Mouse (Mus musculus) adrenal gland, postnatal 4 days (tissue): Measurements from ENCODE around the gene Rpl23. TPM values are rescaled to one million over a fixed set of nuclear protein-coding genes. Genes with fewer than 3 reads are reported as not detected.
"Not testable (repeated sequence)": the region's sequence is repeated elsewhere in the genome, so short reads cannot be mapped to it uniquely, and the experiment has no call there.

ENCODE experiments used
- DNase-seq, 2 experiments: peaks; one replicate each; pipeline ENCODE4 v3.0.0; 2021 to 2022; ENCODE audit warnings: low spot score in 2 of 2, mixed read lengths in 2 of 2
- total RNA-seq, 2 experiments: library from RNA; stranded (reverse); gene quantifications; 2 replicates each; pipeline ENCODE4 v1.2.3; 2021

Rpl23 gene
- total RNA-seq, 2 experiments from 2014 or later = 1,280 to 1,304 TPM

DNA sequence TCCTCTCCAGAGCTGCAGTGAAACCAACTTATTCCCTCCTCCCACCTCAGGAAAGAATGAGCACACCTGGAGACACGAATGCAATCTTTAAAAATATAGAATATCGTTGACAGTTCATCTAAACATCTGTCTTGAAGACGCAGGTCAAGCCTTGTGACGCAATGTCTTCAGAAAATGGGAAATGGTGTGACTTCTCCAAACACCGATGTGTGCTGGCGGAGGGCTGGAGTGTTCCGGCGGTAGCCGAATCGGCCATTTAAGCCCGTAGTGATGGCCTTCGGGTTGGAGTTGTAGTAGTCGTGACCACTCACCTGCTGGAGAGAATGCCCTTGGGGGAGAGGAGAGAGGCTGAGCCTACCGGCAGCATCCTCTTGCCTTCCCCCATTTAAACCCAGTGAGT lies 10.8 kb downstream of the Rpl23 start:
- no peak for DNase-seq

DNA sequence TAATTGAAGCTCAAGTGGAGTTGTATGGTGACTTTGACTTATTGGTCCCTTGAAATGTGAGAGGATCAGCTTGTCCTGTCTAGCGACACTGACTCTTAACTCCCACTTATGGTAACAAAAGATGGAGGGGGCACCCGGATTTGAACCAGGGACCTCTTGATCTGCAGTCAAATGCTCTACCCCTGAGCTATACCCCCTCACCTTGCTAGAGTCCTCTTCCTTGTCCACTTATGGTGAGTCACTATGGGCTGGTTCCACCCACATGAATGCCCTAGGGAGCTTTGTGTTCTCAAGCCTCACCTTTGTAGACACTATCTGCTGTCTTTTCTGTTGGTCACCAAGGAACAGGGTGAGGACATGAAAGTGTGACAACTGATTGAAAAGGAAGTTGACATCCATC lies 12.5 kb downstream of the Rpl23 start:
- DNase-seq = no peak

DNA sequence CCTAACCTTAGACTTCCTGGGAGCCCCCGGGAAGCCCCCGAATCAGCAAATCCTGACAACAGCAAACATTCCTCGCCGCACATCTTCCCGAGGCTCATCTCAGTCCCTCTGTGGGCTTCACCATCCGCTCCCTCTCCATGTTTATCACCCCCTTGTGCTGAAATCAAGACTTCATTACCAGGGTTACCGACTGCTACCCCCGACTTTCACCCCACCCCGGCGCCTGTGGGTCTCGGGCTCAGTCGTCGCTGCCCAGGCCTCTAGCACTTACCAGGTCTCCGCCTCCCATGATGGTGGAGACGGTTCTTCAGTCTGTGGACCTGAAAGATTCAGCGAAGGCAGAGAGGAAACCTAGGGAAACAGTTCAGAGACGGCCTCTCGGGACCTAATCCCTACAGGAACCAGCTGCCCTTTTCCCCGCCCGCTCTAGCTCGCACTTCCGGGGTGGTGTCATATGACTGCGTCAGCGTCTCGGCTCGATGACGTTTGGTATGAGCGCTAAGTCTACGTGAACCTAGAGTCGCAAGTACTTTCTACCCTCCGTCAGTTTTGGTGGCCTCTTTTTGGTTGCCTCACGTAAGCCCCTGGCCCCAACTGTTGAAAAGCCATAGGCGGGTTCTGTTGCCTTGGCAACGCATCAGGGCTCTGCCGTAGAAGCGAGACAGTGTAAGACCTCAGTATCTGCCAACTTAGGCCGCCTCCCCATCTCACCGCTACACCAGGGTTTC lies 15.9 kb downstream of the Rpl23 start, which contains the start of gene Cwc25:
Cwc25 (minus strand) TSS at position 403 of the 728 bp plus-strand sequence.
- peak; percentile 85 to 86 for DNase-seq

DNA sequence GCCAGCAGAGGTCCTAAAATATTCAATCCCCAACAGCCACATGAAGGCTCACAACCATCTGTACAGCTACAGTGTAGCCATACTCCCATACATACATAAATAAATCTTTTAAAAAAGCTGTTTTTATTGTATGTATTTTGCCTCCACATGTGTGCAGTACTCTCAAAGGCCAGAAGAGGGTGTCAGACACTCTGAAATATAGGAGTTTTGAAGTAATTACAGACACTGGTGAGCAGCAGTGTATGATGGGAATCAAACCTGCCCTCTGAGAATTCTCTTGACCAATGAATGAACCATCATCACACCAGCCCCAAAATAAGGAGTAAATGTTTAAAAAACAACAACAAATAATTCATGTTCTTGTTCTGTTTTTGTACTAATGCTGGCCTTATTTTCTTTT lies 20.6 kb downstream of the Rpl23 start:
- DNase-seq = no peak

DNA sequence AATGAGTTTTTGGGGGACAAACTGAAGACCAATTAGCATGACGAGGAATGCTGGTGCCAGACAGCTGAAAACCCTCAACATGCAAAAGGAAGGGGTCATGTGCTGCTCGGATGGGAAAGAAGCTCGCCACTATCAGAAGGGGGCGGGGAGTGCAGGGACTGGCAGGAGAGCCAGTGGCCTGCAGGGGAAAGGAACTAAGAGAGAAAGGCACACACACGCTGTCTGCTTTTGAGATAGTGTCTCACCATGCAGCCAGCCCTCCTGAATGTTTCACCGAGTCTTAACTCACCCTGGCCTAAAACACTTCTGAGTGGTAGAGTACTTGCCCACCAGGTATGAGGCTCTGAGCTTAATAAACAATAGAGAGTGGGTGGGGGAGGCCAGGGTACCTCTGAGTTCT lies 23.3 kb downstream of the Rpl23 start:
- DNase-seq = no peak

DNA sequence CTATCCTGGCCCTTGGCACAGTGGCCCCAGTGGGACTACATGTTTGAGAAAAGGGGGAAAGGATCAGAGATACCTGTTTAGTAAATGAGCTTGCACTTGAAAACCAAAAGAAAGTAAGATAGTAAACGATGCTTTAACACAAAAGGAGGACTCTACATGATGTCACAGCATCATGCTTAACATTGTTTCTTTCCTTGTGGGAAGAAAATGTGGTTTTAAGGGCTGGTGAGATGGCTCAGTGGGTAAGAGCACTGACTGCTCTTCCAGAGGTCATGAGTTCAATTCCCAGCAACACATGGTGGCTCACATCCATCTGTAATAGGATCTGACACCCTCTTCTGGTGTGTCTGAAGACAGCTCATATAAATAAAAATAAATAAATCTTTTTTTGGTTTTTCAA lies 24.1 kb downstream of the Rpl23 start:
- no peak for DNase-seq

DNA sequence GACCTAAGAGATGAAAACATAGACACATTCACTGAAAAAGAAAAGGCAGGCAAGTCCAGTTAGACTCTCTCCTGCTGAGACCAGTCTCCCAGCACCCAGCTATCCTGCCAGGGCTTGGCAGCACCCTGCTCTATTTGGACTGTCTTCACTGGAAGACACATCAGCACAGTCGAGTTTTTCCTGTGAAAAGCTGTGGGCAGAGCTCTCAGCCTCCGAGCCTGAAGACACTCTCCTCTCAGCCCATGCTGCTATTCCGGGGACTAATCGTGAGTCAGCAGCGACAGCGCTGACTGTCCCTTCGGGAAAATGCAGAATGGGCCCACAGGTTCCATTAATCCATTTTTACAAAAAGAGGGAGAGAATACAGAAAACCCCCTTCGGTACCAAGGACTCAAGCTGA lies 29.0 kb downstream of the Rpl23 start:
- DNase-seq = no peak

DNA sequence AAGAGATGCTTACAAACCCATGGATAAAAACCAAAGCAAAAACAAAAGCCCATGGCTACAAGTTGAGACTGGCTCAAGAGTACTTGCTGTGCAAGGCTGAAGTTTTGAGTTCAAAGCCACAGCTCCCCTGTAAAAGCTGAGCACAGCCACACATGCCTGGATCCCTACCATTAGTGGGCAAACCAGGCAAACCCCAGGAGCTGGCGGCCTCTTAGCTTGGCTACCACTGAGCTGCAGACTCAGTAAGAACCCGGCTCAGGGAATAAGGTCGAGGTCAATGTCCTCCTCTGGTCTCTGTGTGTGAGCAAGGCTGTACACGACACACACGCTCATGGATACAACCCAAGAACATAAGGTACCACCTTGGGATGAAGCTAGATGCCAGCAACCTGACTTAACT lies 33.7 kb downstream of the Rpl23 start:
- no peak for DNase-seq

DNA sequence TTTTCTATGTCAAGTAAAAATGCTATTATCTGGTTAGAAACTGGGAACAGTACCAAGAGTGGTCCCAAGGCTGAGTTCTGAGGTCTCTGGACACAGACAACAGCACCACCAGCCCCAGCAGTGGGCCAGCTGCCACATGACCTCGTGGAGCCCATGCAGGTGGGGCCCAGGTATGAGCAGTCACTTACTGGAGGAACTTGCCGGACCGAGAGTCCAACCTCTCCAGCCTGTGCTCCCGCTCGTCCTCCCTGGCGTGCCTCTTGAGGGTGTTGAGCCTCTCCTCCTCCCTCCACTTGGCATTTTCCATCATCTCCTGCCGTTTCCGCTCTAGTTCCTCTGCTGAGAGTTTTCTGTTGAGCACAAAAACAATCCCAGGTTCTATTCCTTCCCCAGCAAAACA lies 34.5 kb downstream of the Rpl23 start:
- DNase-seq = no peak

DNA sequence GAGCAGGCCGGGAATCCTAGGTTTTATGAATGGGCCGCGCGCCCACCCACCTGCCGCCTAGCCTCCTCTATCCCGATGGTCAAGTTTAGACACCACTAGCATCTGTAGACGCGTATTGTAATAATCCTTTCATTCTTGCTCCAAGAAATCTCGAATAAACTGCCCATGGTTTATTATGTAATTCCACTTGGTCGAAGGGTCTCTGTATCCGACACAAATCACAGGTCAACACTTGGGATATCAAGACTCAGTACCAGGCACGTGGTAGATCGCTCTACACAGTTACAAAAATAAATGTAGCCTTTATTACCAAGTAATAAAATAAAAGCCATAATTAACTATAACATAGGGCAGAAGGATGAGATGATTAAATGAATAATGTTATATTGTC lies 36.9 kb downstream of the Rpl23 start:
- DNase-seq = no peak

DNA sequence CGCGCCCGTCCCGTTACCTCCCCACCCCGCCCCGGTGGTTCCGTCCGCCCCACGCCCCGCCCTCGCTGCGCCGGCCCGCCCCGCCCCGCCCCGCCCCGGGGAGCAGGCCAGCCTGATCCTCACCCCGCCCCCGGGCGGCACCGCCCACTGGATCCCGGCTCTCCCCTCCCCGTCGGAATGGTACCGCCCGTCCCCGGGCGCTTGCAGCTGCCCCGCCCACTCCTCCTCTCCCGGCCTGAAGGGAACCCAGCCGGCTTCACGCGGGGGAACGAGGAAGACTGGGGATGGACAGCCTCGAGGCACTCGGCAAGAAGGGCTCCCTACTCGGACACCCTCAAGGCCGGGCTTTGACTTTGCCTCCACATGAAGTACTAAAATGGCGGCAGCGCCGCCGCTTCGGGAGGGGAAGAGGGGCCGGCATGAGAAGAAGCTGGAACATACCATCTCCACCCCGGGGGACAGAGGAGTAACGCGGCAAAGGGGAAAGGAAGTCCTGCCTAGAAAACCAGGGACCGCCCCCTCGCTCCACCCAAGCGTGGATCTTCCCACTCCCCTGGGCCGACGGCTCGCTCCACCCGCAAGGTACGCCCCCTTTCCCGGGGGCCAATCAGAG lies 37.4 kb downstream of the Rpl23 start:
- peak; percentile 97 to 99 for DNase-seq

DNA sequence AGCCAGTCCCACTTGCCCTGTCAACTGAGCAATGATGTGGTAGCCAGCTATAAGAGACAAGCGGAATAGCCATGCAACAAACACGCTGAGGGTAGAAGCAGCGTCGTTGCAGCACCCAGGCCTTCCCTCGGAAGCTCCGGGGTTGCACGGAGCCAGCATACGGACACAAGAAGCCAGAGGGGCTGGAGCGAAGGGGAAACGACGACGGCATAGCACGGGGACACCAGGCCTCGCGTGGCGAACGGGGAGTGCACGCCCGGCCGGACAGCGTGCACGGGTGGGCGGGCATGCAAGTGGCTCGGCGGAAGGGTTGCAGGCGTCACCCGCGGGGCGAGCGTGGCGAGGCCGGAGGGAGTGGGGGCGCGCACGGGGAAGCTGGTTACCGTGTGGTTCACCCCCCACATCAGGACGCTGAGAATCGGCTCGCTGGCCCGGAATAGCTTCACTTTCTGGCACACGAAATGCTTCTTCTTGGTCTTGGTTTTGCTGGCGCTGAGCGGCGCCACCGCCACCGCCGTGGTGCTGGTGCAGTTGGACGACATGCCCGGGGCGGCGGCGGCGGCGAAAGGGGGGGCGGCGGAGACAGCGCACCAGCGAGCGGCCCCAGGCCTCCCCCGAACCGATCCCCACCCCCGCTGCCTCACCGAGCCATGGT lies 38.0 kb downstream of the Rpl23 start, which contains the start of gene Pip4k2b:
Pip4k2b (minus strand) TSS at position 642 of the 655 bp plus-strand sequence.
- peak in 1 of 2 experiments; percentile 21 for DNase-seq

DNA sequence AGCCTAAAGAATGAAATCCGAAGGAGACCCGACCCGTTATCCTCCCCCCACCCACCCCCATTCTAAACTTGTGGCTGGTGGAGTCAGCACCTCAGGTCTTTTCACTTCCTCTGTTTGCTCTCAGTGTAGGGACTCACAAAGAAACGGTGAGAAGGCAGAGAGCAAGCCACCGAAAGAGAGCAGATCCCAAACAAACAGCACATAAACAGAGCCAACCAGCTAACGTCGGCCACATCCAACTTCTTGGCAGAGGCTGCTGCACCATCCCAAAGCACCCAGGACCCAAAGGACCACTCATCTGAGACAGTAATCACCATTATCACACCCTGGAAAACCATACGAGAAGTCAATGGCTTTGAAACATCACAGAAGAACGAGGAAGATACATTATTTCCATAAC lies 38.8 kb downstream of the Rpl23 start:
- DNase-seq = no peak

DNA sequence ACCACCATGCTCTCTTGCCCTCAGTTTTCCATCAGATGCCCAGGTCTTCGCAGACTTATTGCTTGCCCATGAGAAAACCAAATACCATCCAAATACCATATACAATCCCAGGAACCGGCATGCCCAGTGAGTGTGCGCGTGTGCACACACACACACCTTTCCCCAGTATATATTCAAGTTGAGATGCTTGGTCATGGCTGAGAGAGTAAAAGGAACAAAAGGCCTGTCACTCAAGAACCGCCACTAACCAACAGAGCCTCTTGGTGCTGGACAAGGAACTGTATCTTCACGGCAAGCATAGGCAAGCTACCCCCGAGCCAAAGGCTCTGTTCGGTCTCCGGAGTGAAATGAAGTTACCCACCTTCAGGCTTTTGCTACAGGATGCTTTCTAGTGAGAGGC lies 39.6 kb downstream of the Rpl23 start:
- DNase-seq = no peak

DNA sequence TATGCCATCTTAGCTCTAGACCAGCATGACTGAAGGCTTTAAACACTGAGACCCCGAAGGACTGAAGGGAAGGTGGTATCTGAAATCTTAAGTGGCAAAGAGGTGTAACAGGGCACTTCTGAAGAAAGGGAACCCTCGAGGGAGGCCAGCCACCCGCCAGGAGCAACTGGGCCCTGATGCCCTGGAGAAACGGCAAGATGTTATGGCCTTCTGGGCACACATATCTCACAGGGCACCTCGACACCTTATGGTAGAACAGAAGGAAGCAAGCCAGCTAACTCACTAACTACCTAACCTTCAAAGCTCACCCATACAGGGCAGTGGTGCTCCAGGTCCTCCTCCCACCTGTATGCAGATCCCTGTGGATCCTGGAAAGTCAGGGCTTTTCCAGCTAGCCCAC lies 40.1 kb downstream of the Rpl23 start:
- DNase-seq = no peak

DNA sequence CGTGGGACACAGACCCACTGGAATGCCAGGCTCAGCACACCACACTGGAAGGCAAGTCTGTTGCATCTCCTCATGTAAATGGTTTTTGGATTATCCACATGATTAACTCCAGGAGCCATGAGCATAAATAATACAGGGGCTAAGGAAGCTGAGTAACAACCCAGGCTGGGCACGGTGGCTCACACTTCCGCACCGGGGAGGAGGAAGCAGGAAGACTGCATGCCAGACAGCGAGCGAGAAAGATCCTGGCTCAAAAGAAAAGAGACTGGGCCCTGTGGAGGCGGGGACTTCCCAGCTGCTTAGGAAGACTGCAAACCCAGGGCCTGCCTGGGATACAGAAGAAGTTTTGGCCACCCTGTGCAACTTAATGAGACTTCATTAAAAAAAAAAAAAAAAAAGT lies 42.0 kb downstream of the Rpl23 start:
- DNase-seq = no peak

DNA sequence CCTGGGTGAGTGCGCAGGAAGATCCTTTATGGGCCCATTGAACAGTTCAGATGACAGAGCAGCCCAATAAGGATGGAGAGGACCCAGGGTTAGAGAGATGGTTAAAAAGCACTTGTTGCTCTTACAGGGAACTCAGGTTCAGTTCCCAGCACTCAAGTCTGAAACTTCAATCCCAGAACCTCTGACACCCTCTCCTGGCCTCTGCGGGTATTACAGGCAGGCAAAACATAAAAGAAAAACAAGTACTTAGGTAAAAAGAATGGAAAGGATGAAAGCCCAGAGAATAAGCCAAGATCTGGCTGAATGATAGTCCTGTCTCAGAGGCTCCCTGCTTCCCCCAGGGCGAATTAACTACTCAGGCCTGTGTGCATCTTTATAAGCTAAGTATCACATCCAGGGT lies 43.1 kb downstream of the Rpl23 start:
- DNase-seq = no peak

DNA sequence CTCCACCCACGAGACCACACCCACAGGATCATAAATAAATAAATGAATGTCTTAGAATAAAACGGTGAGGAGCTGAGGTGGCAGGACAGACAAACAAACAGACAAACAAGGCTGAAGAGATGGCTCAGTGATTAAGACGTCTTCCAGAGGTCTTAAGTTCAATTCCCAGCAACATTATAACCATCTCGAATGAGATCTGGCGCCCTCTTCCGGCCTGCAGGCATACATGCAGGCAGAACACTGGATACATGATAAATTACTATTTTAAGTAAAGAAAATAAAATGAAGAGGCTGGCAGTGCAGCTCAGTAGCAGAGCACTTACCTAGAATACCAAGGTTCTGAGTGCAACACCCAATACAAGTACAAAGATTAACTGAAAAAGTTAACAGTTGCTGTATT lies 43.5 kb downstream of the Rpl23 start:
- DNase-seq = no peak

DNA sequence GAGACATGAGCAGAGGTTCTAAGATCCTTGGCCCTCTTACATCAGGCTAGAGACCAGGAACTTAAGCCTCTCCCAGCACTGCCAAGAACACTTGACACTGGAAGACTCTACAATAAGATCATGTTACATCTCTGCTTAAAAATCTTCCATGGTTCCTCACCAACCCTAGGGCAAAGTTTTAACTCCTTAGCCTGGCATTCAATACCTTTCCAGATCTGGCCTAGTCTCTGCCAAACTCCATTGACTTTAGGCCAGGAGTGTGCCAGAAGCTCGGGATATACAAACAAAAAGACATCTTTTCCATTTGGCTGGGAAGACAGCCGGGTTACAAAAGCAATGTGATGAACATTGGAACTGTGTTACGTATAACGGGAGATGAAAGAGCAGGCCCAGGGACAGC lies 44.6 kb downstream of the Rpl23 start:
- DNase-seq = no peak

DNA sequence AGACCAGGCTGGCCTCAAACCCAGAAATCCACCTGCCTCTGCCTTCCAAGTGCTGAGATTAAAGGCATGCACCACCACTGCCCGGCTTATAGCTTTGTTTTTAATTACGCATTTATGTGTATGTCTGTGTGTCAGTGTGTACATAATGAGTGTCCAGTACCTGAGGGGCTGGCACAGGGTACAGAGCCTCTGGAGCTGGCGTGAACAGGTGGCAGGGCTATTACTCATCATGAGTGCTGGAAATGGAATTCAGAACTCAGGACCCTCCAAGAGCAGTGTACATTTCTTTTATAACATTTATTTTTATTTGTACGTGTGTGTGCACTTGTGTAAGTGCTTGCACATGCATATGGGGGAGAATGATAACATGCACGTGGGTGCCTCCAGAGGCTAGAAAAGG lies 45.6 kb downstream of the Rpl23 start:
- no peak for DNase-seq

DNA sequence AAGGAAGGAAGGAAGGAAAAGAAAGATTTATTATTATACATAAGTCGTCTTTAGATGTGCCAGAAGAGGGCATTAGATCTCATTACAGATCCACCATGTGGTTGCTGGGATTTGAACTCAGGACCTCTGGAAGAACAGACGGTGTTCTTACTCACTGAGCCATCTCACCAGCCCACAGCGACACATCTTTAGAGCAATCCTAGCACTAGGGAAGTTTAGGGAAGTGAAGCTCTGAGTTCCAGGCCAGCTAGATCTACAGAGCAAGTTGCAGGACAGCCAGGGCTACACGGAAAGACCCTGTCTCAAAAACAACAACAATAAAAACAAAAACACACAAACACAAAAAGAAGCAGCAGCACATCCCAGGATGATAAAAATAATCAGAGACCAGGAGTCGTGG lies 47.4 kb downstream of the Rpl23 start:
- DNase-seq = not testable (repeated sequence)

DNA sequence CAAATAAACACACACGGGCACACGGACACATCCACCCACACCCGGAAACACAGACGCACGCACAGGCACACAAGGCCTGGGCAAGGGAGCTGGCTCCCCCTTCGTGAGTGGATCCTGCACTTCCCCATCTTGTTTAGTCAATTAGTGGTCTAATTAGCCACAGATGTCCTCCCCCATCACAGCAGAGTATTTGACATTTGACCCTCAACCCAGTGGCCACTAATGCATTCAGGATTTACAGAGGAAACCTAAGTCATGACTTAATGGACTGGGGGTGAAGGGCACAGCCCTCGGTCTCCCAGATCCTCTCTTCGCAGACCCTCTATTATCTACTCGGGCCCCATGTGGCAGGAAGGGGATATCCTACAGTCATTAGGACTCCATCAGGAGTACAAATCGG lies 48.5 kb downstream of the Rpl23 start:
- DNase-seq = no peak

DNA sequence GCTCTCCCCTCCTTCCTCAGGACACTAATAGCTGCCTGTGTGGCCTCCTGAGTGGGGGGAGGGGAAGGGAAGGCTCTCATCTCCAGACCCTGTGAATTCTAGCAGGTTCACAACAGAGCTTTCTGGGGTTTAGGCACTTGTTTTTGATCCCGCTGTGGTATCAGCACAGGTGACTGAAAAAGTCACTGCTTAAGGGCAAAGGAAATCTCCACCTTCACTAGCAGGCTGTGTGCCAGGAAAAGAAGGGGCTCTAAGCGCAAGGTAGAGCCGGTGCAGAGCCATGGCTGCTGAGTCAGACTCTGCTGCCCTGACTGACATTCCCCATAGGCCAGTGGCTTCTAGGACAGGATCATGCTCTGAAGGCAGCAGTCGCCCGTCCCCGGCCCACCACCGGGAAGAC lies 53.5 kb downstream of the Rpl23 start:
- DNase-seq = no peak
